Mouse (Mus musculus) limb, embryonic 14.5 days (tissue): ENCODE measurements around the gene 1700016D06Rik. TPM values are rescaled to one million over a fixed set of nuclear protein-coding genes. Genes with fewer than 3 reads are reported as not detected.

ENCODE experiments used
- ATAC-seq: fragments of 200-750 bp; cut with Nextera tagmentation; 2 replicates; pipeline ENCODE4 v1.8.0; 2017; ENCODE audit warnings: low read depth, moderate number of reproducible peaks, moderate TSS enrichment; ENCODE audit not compliant: low FRiP score
- DNase-seq: peaks from one replicate; pipeline ENCODE4 v3.0.0-alpha.2; 2015; ENCODE audit warnings: low spot score
- H3K27ac ChIP-seq: fragments of 300-500 bp; sonication (generic); replicated peaks from 2 replicates; pipeline ENCODE4 v1.5.1; 2014; ENCODE audit warnings: low read depth, mild to moderate bottlenecking, low read length, moderate library complexity, mixed read lengths
- H3K27me3 ChIP-seq: fragments of 300-500 bp; sonication (generic); 2 replicates; pipeline ENCODE4 v1.6.1; 2014; ENCODE audit warnings: low read length, mixed read lengths; ENCODE audit not compliant: control insufficient read depth, insufficient read depth
- H3K36me3 ChIP-seq: fragments of 300-500 bp; sonication (generic); 2 replicates; pipeline ENCODE4 v1.6.1; 2014; ENCODE audit warnings: mild to moderate bottlenecking, low read length, moderate library complexity, mixed read lengths; ENCODE audit not compliant: control insufficient read depth, insufficient read depth
- H3K4me1 ChIP-seq: fragments of 300-500 bp; sonication (generic); 2 replicates; pipeline ENCODE4 v1.6.1; 2014; ENCODE audit warnings: antibody characterized with exemption, low read length, mixed read lengths; ENCODE audit not compliant: control insufficient read depth, insufficient read depth
- H3K4me2 ChIP-seq: fragments of 300-500 bp; sonication (generic); replicated peaks from 2 replicates; pipeline ENCODE4 v1.6.1; 2014; ENCODE audit warnings: low read depth, mild to moderate bottlenecking, low read length, moderate library complexity; ENCODE audit not compliant: severe bottlenecking
- H3K4me3 ChIP-seq: fragments of 300-500 bp; sonication (generic); replicated peaks from 2 replicates; pipeline ENCODE4 v1.5.1; 2014; ENCODE audit warnings: low read length
- H3K9ac ChIP-seq: fragments of 300-500 bp; sonication (generic); 2 replicates; pipeline ENCODE4 v1.6.1; 2014; ENCODE audit warnings: mild to moderate bottlenecking, low read depth, low read length, moderate library complexity; ENCODE audit not compliant: severe bottlenecking
- H3K9me3 ChIP-seq: fragments of 300-500 bp; sonication (generic); 2 replicates; pipeline ENCODE4 v1.6.1; 2016; ENCODE audit warnings: low read length; ENCODE audit not compliant: control insufficient read depth
- POLR2A ChIP-seq: fragments of 200-500 bp; IDR thresholded peaks from 2 replicates; pipeline ENCODE4 v1.8.0; 2012; ENCODE audit warnings: inconsistent platforms, mild to moderate bottlenecking, moderate library complexity, borderline replicate concordance; ENCODE audit not compliant: insufficient read depth, insufficient read length; ENCODE audit errors: extremely low read depth
- WGBS: fragments of 180-500 bp; shearing (Covaris S2); extraction: QIAGEN DNeasy Blood & Tissue Kit; methylation state at CpG from one replicate; pipeline ENCODE4 v1.1.7; 2014; 5-methylcytosine and 5-hydroxymethylcytosine counted together
- microRNA-seq: library from miRNA; unstranded; fragments of <30 nt; microRNA quantifications from one replicate; pipeline ENCODE4, GENCODE M21; 2016
- polyA plus RNA-seq, 2 experiments: library from polyadenylated mRNA; depleted of rRNA in 1 of 2; stranded (reverse) in 1 of 2; unstranded in 1 of 2; fragments of >200 nt; fragmentation: Nextera tagmentation in 1 of 2; extraction: Ambion mirVana in 1 of 2; gene quantifications; 2 replicates each; pipeline versions ENCODE4 v1.2.1 to v1.2.3; 2012 to 2014

Gene 1700016D06Rik
- polyA plus RNA-seq, 2 experiments = not detected

DNA sequence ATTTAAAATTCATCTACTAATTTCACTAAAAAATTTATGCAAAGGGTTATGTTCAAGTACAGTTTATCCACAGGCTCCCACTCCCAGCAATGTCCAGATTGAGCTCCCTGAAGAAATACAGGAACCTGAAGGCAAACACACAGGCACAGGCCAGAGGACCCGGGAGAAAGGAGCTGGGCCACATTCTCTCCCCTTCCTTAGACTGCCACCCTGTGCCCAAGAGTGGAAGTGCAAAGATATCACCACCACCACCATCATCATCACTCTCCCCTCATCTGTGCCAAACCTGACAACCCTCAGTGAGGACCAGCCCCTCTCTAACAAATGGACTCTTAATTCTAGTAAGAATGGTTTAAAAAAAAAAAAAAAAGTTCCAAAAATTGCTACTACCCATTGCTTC, 84.6 kb downstream of the 1700016D06Rik start:
- no peak for TF ChIP-seq POLR2A
- Histone ChIP-seq H3K4me1 (no peaks in the 10 kb centered on the region), H3K4me3 (no peak overlapping the region), H3K36me3 (peaks cover 94% of the 10 kb centered on the region), H3K9me3 (no peaks in the 10 kb centered on the region), H3K27me3 (no peaks in the 10 kb centered on the region), H3K4me2 (no peak overlapping the region), H3K27ac (no peak overlapping the region), H3K9ac (no peak overlapping the region)
- 5% methylated on average over 1 of the region's 1 CpGs for WGBS
- ATAC-seq = peak; percentile 74
- DNase-seq = no peak

DNA sequence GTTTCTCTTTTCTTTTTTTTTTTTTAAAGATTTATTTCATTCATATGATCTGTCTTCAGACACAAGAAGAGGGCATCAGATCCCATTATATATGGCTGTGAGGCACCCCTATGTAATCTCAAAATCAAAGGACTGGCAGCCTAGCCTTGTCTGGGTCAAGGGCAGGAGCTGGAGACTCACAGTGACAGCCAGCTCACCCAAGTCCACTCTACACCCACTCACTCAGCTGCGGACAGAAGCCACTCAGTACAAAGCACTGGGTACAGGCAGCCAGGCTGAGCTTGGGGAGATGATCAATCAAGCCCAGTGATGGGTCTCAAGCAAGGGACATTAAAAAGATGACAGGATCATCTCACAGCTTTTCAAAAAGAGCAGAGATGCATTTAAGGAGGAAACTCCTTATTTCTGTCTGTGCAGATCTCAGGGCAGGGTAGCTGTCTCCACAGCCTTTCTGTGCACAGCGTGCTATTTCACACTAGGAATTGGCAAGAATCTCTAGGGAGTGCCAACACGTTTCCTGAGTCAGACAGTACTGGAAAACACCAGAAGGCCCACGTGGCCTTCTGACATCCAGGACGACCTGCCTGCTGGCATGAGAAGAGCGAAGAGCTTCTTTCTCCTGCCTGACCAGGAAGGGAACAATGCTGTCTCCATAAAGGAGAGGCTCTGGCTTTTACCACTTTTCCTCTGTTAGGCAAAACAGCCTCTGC, 86.6 kb downstream of the 1700016D06Rik start:
- DNase-seq = no peak
- no peak overlapping the region for H3K9ac ChIP-seq
- H3K4me1 ChIP-seq = no peaks in the 10 kb centered on the region
- peaks cover 95% of the 10 kb centered on the region for H3K36me3 ChIP-seq
- no peak overlapping the region for H3K4me3 ChIP-seq
- no peaks in the 10 kb centered on the region for H3K9me3 ChIP-seq
- ATAC-seq = no peak
- H3K27me3 ChIP-seq = no peaks in the 10 kb centered on the region
- no peak overlapping the region for H3K27ac ChIP-seq
- H3K4me2 ChIP-seq = no peak overlapping the region
- TF ChIP-seq POLR2A = no peak
- WGBS = 83% methylated on average over 6 of the region's 6 CpGs

DNA sequence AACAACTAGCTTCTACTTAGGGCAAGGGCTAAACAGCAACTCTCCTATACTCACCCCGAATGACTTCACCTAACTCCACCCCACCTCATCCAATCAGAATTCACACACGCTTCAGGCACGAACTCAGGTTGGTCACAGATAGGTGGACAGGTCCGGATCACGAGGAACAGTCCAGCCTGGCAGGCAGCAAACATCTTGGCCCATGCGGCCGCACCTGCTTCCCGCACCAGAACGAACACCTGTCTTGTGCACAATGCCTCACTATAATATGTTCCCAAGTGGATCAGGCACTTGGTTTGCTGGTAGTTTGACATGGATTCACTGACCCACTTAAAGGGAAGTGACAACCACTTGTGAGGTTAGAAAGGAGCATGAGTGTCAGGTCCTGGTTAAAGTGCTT, 92.0 kb downstream of the 1700016D06Rik start:
- no peak overlapping the region for H3K4me2 ChIP-seq
- no peak for DNase-seq
- H3K9ac ChIP-seq = no peak overlapping the region
- H3K27ac ChIP-seq = no peak overlapping the region
- peaks cover 44% of the 10 kb centered on the region for H3K36me3 ChIP-seq
- H3K4me1 ChIP-seq = no peaks in the 10 kb centered on the region
- 98% methylated on average over 9 of the region's 9 CpGs for WGBS
- H3K4me3 ChIP-seq = no peak overlapping the region
- TF ChIP-seq POLR2A = no peak
- no peaks in the 10 kb centered on the region for H3K27me3 ChIP-seq
- H3K9me3 ChIP-seq = no peaks in the 10 kb centered on the region
- no peak for ATAC-seq

Small RNAs within 50 kb of the gene (microRNA-seq; reads per million reads assigned to microRNA genes)
- gene Mir7238 = 1.6 reads per million

Other genes starting within 250 kb of the 1700016D06Rik start
- 1.6 and 1.8 TPM in 2 replicates for gene Rab20, start 222.4 kb downstream of the 1700016D06Rik start, polyA plus RNA-seq (2012; rRNA removed)
- 1.7 and 2.1 TPM in 2 replicates for gene Rab20, start 222.4 kb downstream of the 1700016D06Rik start, polyA plus RNA-seq (2014; fragmentation: Nextera tagmentation; extraction: Ambion mirVana)
- gene Naxd, start 203.6 kb downstream of the 1700016D06Rik start, polyA plus RNA-seq (2012; rRNA removed) = 117 and 129 TPM in 2 replicates
- 112 and 118 TPM in 2 replicates for gene Naxd, start 203.6 kb downstream of the 1700016D06Rik start, polyA plus RNA-seq (2014; fragmentation: Nextera tagmentation; extraction: Ambion mirVana)
- 66.7 and 77.4 TPM in 2 replicates for gene Cars2, start 150.3 kb downstream of the 1700016D06Rik start, polyA plus RNA-seq (2012; rRNA removed)
- 26.4 and 27.5 TPM in 2 replicates for gene Cars2, start 150.3 kb downstream of the 1700016D06Rik start, polyA plus RNA-seq (2014; fragmentation: Nextera tagmentation; extraction: Ambion mirVana)
- 38.5 and 63.6 TPM in 2 replicates for gene Ing1, start 145.5 kb downstream of the 1700016D06Rik start, polyA plus RNA-seq (2012; rRNA removed)
- 42.9 and 49.7 TPM in 2 replicates for gene Ing1, start 145.5 kb downstream of the 1700016D06Rik start, polyA plus RNA-seq (2014; fragmentation: Nextera tagmentation; extraction: Ambion mirVana)
- 184 and 247 TPM in 2 replicates for gene Ankrd10, start 65.3 kb downstream of the 1700016D06Rik start, polyA plus RNA-seq (2012; rRNA removed)
- gene Ankrd10, start 65.3 kb downstream of the 1700016D06Rik start, polyA plus RNA-seq (2014; fragmentation: Nextera tagmentation; extraction: Ambion mirVana) = 91.8 and 103 TPM in 2 replicates
- 52.6 and 58.6 TPM in 2 replicates for gene Arhgef7, start 26.7 kb upstream of the 1700016D06Rik start, polyA plus RNA-seq (2012; rRNA removed)
- gene Arhgef7, start 26.7 kb upstream of the 1700016D06Rik start, polyA plus RNA-seq (2014; fragmentation: Nextera tagmentation; extraction: Ambion mirVana) = 54.4 and 56.5 TPM in 2 replicates
- 0.23 TPM in 1 of 2 replicates, not detected in the other for gene Tex29, start 139.4 kb upstream of the 1700016D06Rik start, polyA plus RNA-seq (2012; rRNA removed)
- gene Tex29, start 139.4 kb upstream of the 1700016D06Rik start, polyA plus RNA-seq (2014; fragmentation: Nextera tagmentation; extraction: Ambion mirVana) = 0.25 TPM in 1 of 2 replicates, not detected in the other